Mouse (Mus musculus) embryonic facial prominence, embryonic 14.5 days (tissue): ENCODE measurements around the gene Gm12830. TPM values are rescaled to one million over a fixed set of nuclear protein-coding genes. Genes with fewer than 3 reads are reported as not detected.

ENCODE experiments used
- ATAC-seq: fragments of 200-750 bp; cut with Nextera tagmentation; 2 replicates; pipeline ENCODE4 v1.8.0; 2017; ENCODE audit warnings: low read depth, moderate number of reproducible peaks, moderate TSS enrichment
- DNase-seq: peaks from one replicate; pipeline ENCODE4 v3.0.0-alpha.2; 2015; ENCODE audit warnings: low spot score
- H3K27ac ChIP-seq: fragments of 300-500 bp; sonication (generic); replicated peaks from 2 replicates; pipeline ENCODE4 v1.5.1; 2014; ENCODE audit warnings: low read depth, mild to moderate bottlenecking, low read length, moderate library complexity
- H3K27me3 ChIP-seq: fragments of 300-500 bp; sonication (generic); replicated peaks from 2 replicates; pipeline ENCODE4 v1.6.1; 2014; ENCODE audit warnings: low read length; ENCODE audit not compliant: control insufficient read depth, insufficient read depth
- H3K36me3 ChIP-seq: fragments of 300-500 bp; sonication (generic); 2 replicates; pipeline ENCODE4 v1.6.1; 2014; ENCODE audit warnings: low read length, mixed read lengths; ENCODE audit not compliant: control insufficient read depth, insufficient read depth
- H3K4me1 ChIP-seq: fragments of 300-500 bp; sonication (generic); 2 replicates; pipeline ENCODE4 v1.6.1; 2014; ENCODE audit warnings: antibody characterized with exemption, low read length; ENCODE audit not compliant: control insufficient read depth, insufficient read depth
- H3K4me2 ChIP-seq: fragments of 300-500 bp; sonication (generic); 2 replicates; pipeline ENCODE4 v1.6.1; 2014; ENCODE audit warnings: low read depth, mild to moderate bottlenecking, low read length, moderate library complexity, mixed read lengths
- H3K4me3 ChIP-seq: fragments of 300-500 bp; sonication (generic); 2 replicates; pipeline ENCODE4 v1.5.1; 2014; ENCODE audit warnings: low read depth, mild to moderate bottlenecking, low read length
- H3K9ac ChIP-seq: fragments of 300-500 bp; sonication (generic); 2 replicates; pipeline ENCODE4 v1.6.1; 2014; ENCODE audit warnings: low read depth, mild to moderate bottlenecking, low read length, moderate library complexity, mixed read lengths
- H3K9me3 ChIP-seq: fragments of 300-500 bp; sonication (generic); 2 replicates; pipeline ENCODE4 v1.6.1; 2016; ENCODE audit warnings: low read length; ENCODE audit not compliant: control insufficient read depth
- WGBS: fragments of 180-500 bp; shearing (Covaris S2); extraction: QIAGEN DNeasy Blood & Tissue Kit; methylation state at CpG from one replicate; pipeline ENCODE4 v1.1.7; 2014; 5-methylcytosine and 5-hydroxymethylcytosine counted together
- polyA plus RNA-seq: library from polyadenylated mRNA; unstranded; fragments of >200 nt; fragmentation: Nextera tagmentation; extraction: Ambion mirVana; gene quantifications from 2 replicates; pipeline ENCODE4 v1.2.1, GENCODE M21; 2014

Gene Gm12830
- polyA plus RNA-seq, result not detected in 2 replicates

- 1% methylated on average over 49 of the region's 51 CpGs for WGBS
- ATAC-seq (peak; percentile 94), DNase-seq (peak; percentile 95)
- Histone ChIP-seq H3K9ac (peak within 1 kb of the TSS; percentile 45), H3K4me1 (peaks cover 14% of the 10 kb centered on the region; the same call in 1 of the 2 replicates), H3K36me3 (no peaks in the 10 kb centered on the region), H3K9me3 (no peaks in the 10 kb centered on the region), H3K27ac (peak within 1 kb of the TSS; percentile 24; the same call in 1 of the 2 replicates), H3K27me3 (peaks cover 51% of the 10 kb centered on the region), H3K4me3 (peak within 1 kb of the TSS; percentile 37), H3K4me2 (peak within 1 kb of the TSS; percentile 55)
These were observed at the start of gene Gm12830 for GRCm38 (mm10) chr4:114821567-114822192. Gm12830 (plus strand) TSS chr4:114821722.

DNA sequence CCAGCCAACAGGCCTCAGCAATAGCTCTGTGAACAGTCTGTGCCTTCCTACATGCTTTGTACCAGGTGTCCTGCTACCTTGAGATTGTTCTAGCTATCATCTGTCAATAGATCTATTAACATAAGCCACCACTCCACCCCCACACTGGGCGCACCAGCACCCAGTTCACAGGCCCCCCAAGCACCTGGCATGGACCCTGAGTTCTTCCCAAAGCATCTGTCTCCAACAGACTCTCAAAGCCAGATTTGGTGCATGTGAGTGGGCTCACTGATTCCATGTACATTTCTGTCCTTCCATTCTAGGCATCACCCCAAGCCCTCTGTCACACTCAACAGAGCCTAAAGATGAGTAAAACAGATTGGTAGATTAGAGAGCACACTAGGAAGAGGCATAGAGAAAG is 48.2 kb upstream of the Gm12830 start:
- WGBS, result 94% methylated on average over 1 of the region's 1 CpGs
- no peak overlapping the region for H3K4me3 ChIP-seq
- no peak for DNase-seq
- peaks cover 13% of the 10 kb centered on the region; the same call in 1 of the 2 replicates for H3K27me3 ChIP-seq
- H3K4me2 ChIP-seq, result no peak overlapping the region
- ATAC-seq, result no peak
- H3K4me1 ChIP-seq, result 0 out of 2 replicates have a peak, but pooled peaks cover 4% of the 10 kb centered on the region
- H3K9ac ChIP-seq, result no peak overlapping the region
- H3K27ac ChIP-seq, result no peak overlapping the region
- no peaks in the 10 kb centered on the region for H3K36me3 ChIP-seq
- H3K9me3 ChIP-seq, result no peaks in the 10 kb centered on the region

DNA sequence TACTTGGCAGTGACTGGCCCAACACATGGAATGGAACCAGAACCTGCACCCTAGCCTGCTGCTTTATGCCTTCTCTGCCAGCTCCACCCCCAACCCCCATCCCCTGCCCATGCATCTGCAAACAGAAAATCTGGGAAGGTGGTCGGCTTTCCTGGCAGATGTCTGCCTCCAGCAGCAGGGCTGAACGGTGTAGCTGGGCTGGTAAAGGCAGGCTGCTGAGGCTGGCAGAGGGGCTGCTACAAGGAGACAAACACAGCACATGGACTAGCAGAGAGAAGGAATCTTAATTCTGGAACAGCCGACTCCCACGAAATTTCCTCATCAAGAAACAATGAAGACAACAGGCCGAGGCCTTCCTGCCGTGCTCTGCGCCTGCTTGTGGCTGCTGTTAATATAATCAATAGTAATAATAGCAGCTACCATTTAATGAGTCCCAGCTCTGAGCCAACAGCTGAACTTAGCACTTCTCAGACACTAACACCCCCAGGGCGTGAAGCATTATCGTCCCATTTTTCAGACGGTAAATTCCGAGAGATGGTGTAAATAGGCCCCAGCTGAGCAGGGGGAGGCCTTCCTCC is 43.8 kb upstream of the Gm12830 start:
- WGBS, result 35% methylated on average over 11 of the region's 11 CpGs
- H3K4me1 ChIP-seq, result peaks cover 20% of the 10 kb centered on the region
- H3K4me3 ChIP-seq, result no peak overlapping the region
- H3K9me3 ChIP-seq, result no peaks in the 10 kb centered on the region
- H3K4me2 ChIP-seq, result no peak overlapping the region
- DNase-seq, result peak; percentile 29
- H3K36me3 ChIP-seq, result no peaks in the 10 kb centered on the region
- ATAC-seq, result no peak
- H3K27ac ChIP-seq, result no peak overlapping the region
- H3K27me3 ChIP-seq, result peaks cover 21% of the 10 kb centered on the region; the same call in 1 of the 2 replicates
- H3K9ac ChIP-seq, result no peak overlapping the region

DNA sequence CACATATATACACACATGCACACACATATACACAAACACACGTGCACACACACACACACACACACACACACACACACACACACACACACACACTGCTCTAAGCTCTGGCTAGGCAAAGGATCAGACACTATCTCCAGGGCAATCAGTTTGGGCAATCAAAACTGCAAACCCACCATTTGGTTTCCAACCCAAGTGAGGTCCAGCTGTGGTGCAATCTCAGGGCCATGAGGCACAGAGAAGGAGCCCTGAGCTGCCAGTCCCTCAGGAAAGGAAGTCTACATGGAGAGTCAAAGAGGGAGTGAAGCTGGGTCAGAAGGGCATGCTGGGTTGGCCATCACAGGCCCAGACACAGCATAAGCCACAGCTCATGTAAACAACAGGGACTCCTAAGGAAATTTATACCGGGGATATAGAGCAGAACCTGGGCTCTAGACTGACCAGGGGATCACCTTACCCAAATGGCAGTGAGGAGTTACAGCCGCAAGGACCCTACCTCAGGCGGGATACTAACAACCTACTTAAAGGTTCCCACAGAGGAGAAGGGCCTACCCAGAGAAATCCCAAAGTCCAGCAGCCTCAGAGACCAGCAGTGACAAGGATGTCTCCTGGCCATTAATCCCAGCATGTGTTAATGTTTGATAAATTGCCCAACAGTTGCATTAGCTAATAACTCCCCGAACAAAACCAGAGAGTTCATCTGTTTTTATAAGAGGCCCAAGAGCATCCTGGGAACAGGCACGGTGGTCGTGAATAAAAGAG is 42.6 kb upstream of the Gm12830 start:
- WGBS, result 30% methylated on average over 7 of the region's 7 CpGs
- Histone ChIP-seq H3K27me3 (peaks cover 16% of the 10 kb centered on the region; the same call in 1 of the 2 replicates), H3K4me1 (peaks cover 24% of the 10 kb centered on the region), H3K4me3 (no peak overlapping the region), H3K9me3 (no peaks in the 10 kb centered on the region), H3K4me2 (no peak overlapping the region), H3K36me3 (no peaks in the 10 kb centered on the region), H3K27ac (peak overlapping the region; percentile 71; the same call in 1 of the 2 replicates), H3K9ac (no peak overlapping the region)
- ATAC-seq (no peak; the same call in 1 of the 2 replicates), DNase-seq (no peak)

GRCm38 (mm10) chr4:114779475-114779757 is 42.1 kb upstream of the Gm12830 start:
- Histone ChIP-seq H3K4me1 (peaks cover 24% of the 10 kb centered on the region), H3K9ac (peak overlapping the region; percentile 10; the same call in 1 of the 2 replicates), H3K4me3 (no peak overlapping the region), H3K36me3 (no peaks in the 10 kb centered on the region), H3K27ac (peak overlapping the region; percentile 71), H3K27me3 (peaks cover 16% of the 10 kb centered on the region; the same call in 1 of the 2 replicates), H3K4me2 (peak overlapping the region; percentile 27; the same call in 1 of the 2 replicates), H3K9me3 (no peaks in the 10 kb centered on the region)
- DNase-seq, result peak; percentile 83
- 10% methylated on average over 5 of the region's 5 CpGs for WGBS
- ATAC-seq, result peak; percentile 31; the same call in 1 of the 2 replicates

DNA sequence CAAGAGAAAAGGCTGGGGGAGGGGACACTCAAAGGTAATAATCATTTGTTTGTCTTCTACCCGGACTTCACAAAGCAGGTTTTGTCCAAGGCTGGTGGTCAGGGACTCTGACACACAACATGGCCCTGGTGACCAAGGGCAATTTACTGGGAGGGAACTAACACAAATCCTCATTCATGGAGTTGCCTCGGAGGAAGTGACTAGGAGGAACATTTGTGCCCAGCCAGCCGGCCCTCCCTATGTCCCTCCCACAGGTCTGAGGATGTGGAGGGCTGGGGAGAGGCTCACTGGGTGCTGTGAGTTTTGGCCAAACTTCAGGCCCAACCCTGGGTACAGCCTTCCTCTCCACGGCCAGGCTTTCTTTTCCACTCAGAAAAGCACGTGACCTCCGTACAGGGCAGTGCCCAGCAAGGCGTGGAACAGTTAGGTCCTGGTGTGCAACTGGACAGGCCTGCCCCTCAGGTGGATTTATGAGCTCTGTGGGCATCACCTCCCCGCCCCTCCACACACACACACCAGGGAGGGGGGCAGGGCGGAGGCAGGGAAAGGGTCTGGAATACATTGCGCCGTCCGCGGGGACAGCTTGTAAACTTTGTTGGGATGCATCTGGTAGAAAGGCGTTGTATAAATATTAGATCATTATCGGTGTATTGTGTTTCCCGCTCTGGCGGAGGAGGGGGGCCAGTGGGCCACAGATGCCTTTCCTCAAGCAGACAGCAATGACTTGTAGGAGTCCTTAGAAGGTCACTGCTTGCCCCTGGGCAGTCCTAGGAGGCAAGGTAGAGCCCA is 41.6 kb upstream of the Gm12830 start:
- H3K27ac ChIP-seq, result peak overlapping the region; percentile 71
- H3K36me3 ChIP-seq, result no peaks in the 10 kb centered on the region
- peaks cover 16% of the 10 kb centered on the region; the same call in 1 of the 2 replicates for H3K27me3 ChIP-seq
- peak overlapping the region; percentile 27; the same call in 1 of the 2 replicates for H3K4me2 ChIP-seq
- H3K4me1 ChIP-seq, result peaks cover 24% of the 10 kb centered on the region
- peak; percentile 54 for DNase-seq
- peak overlapping the region; percentile 10; the same call in 1 of the 2 replicates for H3K9ac ChIP-seq
- WGBS, result 24% methylated on average over 17 of the region's 17 CpGs
- no peaks in the 10 kb centered on the region for H3K9me3 ChIP-seq
- peak; percentile 58 for ATAC-seq
- no peak overlapping the region for H3K4me3 ChIP-seq

GRCm38 (mm10) chr4:114782851-114783250 is 38.7 kb upstream of the Gm12830 start:
- peaks cover 28% of the 10 kb centered on the region; the same call in 1 of the 2 replicates for H3K27me3 ChIP-seq
- no peak overlapping the region for H3K27ac ChIP-seq
- H3K9me3 ChIP-seq, result no peaks in the 10 kb centered on the region
- no peaks in the 10 kb centered on the region for H3K36me3 ChIP-seq
- 42% methylated on average over 7 of the region's 7 CpGs for WGBS
- H3K9ac ChIP-seq, result no peak overlapping the region
- peaks cover 20% of the 10 kb centered on the region for H3K4me1 ChIP-seq
- H3K4me3 ChIP-seq, result no peak overlapping the region
- H3K4me2 ChIP-seq, result no peak overlapping the region
- ATAC-seq, result no peak
- no peak for DNase-seq

DNA sequence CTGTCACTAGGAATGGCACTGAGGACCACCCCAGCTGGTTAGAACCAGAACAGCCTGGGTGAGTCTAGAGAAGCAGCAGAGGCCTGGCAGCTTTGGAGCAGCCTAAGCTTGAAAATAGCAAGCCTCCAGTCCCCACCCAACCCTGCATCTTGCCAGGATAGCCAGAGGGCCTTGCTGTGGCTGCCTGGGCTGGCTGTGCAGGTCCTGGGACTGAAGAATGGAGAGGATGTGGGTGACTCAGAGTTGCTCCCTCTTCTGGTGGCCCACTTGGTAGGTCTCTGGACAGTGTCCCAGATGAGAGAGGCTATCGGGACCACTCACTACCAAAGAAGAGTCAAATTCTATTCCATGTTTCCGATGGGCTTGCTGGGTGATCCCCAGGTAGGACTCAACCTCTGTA is 36.8 kb upstream of the Gm12830 start:
- Histone ChIP-seq H3K9me3 (no peaks in the 10 kb centered on the region), H3K4me2 (no peak overlapping the region), H3K36me3 (no peaks in the 10 kb centered on the region), H3K27me3 (peaks cover 33% of the 10 kb centered on the region), H3K4me1 (peaks cover 11% of the 10 kb centered on the region), H3K9ac (no peak overlapping the region), H3K4me3 (no peak overlapping the region), H3K27ac (no peak overlapping the region)
- no peak for DNase-seq
- ATAC-seq, result no peak
- WGBS, result 85% methylated on average over 2 of the region's 2 CpGs
